Mouse (Mus musculus): ENCODE data around the gene 4930579F01Rik.

- TF ChIP-seq CTCF (IDR thresholded peaks at IDR 0.05; ENCODE audit: low read depth), result no peak
- TF ChIP-seq EP300 (IDR thresholded peaks at IDR 0.05; ENCODE audit: low read depth), result no peak
Observed at GRCm38 (mm10) chr3:138193683-138194302, at the start of gene 4930579F01Rik.
